Mouse (Mus musculus): Measurements from ENCODE around the gene Tmc2.

Gene Tmc2

DNA sequence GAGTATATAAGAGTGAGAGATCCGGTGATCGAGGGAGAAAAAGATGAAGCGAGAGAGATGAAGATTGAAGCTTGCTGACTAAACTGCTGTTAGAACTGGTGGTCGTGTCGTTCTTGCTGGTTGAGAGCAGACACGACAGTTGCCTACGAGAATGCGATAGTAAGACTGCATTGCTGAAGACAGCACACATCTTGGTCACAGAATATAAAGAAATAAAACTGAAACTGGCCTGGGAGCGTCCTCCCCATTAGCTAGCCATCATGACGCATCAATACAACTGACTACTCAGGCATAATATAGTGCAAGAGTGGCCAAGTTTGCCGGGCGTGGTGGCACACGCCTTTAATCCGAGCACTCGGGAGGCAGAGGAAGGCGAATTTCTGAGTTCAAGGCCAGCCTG is at the start of gene Tmc2:
Gene Tmc2, plus strand, starts transcription at position 301 of the 400 bp plus-strand sequence.
- in situ Hi-C loops (cut with MboI, MseI) = no loop called here

- in situ Hi-C loops (cut with MboI, MseI) = no loop called here
Measured at GRCm38 (mm10) chr2:130146089-130146668, 48.8 kb upstream of the Tmc2 start.

- in situ Hi-C loops (cut with MboI, MseI) = no loop called here
Measured at GRCm38 (mm10) chr2:130155171-130155570, 39.8 kb upstream of the Tmc2 start.

DNA sequence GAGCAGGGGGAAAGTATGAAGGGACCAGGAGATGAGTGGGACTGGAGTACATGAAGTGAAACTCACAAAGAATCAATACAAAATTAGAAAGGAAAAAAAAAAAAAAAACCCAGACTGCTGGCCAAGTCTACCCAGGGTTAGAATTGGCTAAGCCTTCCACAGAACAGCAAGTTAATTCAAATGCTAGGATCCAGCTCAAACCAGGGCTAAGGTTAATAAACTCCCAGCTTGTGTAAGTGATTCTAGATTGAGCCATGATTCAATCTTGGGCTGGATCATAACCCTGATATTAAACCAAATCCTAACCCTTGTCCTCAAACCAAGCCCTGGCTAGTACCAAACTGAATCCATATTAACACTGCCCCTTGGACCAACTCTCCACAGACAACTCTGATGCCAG is 39.1 kb upstream of the Tmc2 start:
- in situ Hi-C loops (cut with MboI, MseI) = no loop called here

- in situ Hi-C loops (cut with MboI, MseI) = no loop called here
Measured at GRCm38 (mm10) chr2:130157231-130158087, 37.5 kb upstream of the Tmc2 start.

GRCm38 (mm10) chr2:130158088-130158437 is 36.9 kb upstream of the Tmc2 start:
- in situ Hi-C loops (cut with MboI, MseI) = no loop called here

DNA sequence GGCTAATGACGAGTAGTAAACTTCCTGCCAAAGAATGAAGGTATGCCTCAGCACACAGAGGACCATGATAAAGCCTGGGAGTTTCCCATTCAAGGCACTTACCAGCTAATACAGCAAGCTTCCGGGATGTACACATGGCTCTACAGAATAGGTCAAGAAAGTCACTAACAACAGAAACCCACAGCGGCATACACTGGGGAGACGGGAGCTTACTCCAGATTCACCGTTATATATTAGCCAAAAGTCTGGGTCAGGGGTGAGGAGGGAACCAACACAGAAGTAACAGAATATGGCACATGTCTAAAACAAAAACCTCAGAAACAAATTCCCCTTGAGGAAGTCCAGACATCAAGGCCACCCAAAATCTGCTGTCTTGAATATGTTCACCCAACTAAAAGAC is 32.3 kb upstream of the Tmc2 start:
- in situ Hi-C loops (cut with MboI, MseI) = no loop called here

- in situ Hi-C loops (cut with MboI, MseI) = no loop called here
Measured at GRCm38 (mm10) chr2:130166311-130167214, 28.4 kb upstream of the Tmc2 start.

DNA sequence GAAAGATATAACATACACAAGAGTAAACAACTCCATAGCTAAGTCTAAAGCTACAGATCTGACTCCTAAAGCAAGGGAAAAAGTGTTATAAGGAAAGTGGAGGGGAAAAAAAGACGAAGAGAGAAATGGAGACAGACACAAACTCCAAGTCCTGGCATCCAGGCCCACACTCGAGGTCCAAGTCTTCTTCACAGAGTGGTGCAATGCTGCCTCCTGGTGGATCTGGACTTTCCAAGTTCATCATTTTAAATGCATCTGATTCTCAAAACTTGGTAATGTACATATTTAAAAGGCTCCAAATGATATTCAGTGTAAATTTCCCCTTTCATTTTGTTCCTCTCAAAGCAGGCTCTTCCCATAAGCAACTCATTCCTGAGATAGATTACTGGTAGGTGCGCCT is 27.1 kb upstream of the Tmc2 start:
- in situ Hi-C loops (cut with MboI, MseI) = no loop called here

- in situ Hi-C loops (cut with MboI, MseI) = no loop called here
Measured at GRCm38 (mm10) chr2:130171674-130172073, 23.3 kb upstream of the Tmc2 start.

DNA sequence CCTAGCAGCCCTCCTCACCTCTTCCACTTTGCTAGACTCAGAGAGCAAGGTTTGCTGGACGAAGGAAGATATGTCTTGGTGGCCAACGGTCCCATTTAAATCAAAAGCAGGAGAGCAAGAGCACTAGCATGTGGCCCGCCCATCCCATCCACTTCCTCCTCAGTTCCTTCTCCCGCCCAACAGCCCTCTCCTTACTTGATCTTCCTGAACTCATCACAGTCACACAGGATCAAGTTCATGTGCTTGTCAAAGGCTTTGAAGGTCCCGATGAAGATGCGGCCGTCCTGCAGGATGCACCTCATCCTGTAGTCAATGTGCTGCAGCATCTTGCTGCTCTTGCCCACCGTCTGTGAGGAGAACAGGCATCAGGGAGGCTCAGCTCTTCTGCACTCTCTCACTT is 18.2 kb upstream of the Tmc2 start:
- in situ Hi-C loops (cut with MboI, MseI) = no loop called here

DNA sequence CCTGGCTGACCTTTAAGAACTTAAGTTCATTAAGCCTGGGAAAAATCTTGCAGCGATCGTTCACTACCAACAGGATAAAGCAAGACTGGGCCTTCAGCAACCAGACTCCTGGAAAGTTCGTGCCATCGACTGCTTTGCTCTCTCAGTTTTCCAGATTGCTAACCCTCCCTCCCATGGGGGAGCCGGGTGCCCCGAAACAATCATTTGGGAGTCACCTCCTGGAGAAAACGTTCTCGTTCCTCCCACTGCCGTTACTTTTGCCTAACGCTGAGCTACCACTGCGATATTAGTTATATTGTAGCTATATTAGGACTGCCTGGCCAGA is 16.7 kb upstream of the Tmc2 start:
- in situ Hi-C loops (cut with MboI, MseI) = no loop called here

GRCm38 (mm10) chr2:130178706-130179506 is 16.1 kb upstream of the Tmc2 start, which contains the start of gene Snrpb:
TSS of gene Snrpb (minus strand) at chr2:130179403.
- in situ Hi-C loops (cut with MboI, MseI) = no loop called here

DNA sequence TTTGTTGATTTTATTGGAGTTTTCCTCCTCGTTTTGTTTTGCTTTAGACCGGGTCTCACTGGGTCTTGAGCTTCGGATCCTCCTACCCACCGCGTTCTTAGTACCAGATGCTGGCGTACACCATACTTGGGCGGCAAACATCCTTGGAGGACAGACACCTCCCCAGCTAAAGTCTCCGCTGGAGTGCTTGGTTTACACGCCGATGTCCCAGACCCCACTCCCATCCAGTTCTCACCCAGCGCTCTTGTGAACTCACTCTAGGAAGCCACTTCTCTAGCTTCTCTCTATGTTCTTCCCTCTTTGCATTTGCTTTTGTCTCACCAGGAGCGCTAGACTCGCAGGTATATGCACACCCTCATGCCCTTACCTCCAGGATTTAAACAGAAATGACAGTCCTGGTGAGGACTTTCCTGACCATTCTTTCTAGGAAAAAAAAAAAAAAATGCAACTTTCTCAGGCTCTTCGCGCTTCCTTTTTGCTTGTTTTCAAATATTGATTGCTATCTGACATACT is 15.4 kb upstream of the Tmc2 start:
- in situ Hi-C loops (cut with MboI, MseI) = no loop called here

GRCm38 (mm10) chr2:130188391-130188790 is 6.6 kb upstream of the Tmc2 start:
- in situ Hi-C loops (cut with MboI, MseI) = no loop called here

GRCm38 (mm10) chr2:130200961-130201360 is 6.0 kb downstream of the Tmc2 start:
- in situ Hi-C loops (cut with MboI, MseI) = no loop called here

DNA sequence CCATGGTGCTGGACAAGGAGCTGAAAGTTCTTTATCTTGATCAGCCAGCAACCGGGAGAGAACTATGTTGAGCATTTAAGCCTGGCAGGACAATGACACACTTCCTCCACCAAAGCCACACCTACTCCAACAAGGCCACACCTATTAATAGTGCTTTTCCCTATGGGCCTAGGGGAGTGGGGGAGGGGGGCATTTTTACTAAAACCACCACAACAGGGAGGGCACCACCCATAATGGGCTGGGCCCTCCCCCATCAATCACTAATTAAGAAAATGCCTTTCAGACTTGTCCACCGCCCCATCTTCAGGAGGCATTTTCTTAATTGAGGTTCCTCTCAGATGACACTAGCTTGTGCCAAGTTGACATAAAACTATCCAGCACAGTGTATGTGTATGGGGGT is 12.4 kb downstream of the Tmc2 start:
- in situ Hi-C loops (cut with MboI, MseI) = no loop called here

GRCm38 (mm10) chr2:130207996-130208395 is 13.0 kb downstream of the Tmc2 start:
- in situ Hi-C loops (cut with MboI, MseI) = no loop called here

DNA sequence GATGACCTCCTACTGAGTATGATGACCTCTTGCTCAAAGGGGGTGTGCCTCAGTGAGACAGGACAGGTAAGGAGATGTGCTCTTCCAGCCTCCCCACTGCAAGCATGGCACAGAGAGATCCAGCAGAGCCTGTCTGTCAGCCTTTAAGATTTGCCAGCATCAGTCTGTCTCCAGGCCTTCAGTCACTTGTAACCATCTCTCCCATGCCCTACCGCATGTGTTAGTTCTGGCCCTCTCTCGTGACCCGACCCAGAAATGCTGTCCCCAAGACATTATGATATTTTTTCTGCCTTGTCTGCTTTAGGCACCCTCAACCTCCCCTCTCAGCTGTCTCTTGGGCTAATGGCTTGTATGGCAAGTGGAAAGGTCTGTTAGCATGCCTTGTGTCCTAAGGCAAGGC is 14.6 kb downstream of the Tmc2 start:
- in situ Hi-C loops (cut with MboI, MseI) = loop anchor here (10.0 kb wide), 1 partner anchor 545 kb away; no protein-coding TSS in a partner anchor

DNA sequence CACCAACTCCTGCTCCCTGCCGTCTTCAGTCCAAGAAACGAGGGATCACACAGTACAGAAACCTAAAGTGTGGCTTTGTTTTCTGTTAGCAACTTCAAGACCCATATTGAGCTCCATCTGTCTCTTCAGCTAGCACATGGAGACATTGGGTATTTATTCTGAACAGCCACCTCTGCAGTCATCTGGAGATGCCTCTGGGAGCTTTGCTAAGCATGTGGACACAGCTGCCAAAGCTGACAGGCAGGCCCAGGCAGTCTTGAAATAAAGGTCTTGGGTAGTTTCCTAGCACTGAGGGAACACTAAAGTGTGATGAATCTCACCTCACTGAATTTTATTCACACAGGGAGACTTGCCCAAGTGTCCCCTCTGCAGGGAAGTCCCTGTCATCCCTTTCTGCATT is 16.6 kb downstream of the Tmc2 start:
- in situ Hi-C loops (cut with MboI, MseI) = loop anchor here (10.0 kb wide), 1 partner anchor 547 kb away; no protein-coding TSS in a partner anchor

DNA sequence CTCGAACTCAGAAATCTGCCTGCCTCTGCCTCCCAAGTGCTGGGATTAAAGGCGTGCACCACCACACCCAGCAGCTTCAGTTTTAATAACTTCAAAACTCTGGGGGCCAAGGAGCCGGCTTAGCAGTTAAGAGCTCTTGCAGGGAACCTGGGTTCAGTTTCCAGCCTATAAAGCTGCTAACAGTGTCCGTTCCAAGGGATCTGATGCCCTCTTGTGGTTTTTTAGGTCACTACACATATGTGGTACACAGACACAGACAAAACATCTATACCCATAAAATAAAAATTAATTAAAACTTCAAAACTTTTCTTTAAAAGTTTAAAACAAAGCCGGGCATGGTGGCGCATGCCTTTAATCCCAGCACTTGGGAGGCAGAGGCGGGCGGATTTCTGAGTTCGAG is 51.9 kb downstream of the Tmc2 start:
- in situ Hi-C loops (cut with MboI, MseI) = no loop called here

Data from T-helper 2 cell (primary cell).